Mouse (Mus musculus): ENCODE measurements around the gene Rsg1.

Gene Rsg1

DNA sequence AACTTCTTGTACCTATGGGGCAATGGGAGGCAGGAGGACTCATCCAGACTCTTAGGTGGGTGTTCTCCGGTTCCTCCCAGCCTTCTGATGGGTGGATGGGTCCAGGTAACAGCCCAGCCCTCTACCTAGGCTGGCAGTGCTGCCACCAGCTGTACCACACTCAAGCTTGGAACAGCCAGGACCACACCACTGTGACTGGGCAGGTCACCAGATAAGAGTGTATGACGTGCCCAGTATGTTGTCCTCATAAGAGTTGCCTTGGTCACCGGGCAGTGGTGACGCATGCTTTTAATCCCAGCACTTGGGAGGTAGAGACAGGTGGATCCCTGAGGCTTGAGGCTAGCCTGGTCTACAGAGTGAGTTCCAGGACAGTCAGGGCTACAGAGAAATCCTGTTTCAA is 19.4 kb downstream of the Rsg1 start:
- Histone ChIP-seq H3K27me3 (ENCODE audit: control insufficient read depth, insufficient read depth, low read length, poor library complexity, severe bottlenecking) (no peaks in the 10 kb centered on the region), H3K36me3 (ENCODE audit: control insufficient read depth, insufficient read depth, low read length, poor library complexity, severe bottlenecking) (no peaks in the 10 kb centered on the region)
- DNase-seq (ENCODE audit: low read depth, low spot score) = no peak

DNA sequence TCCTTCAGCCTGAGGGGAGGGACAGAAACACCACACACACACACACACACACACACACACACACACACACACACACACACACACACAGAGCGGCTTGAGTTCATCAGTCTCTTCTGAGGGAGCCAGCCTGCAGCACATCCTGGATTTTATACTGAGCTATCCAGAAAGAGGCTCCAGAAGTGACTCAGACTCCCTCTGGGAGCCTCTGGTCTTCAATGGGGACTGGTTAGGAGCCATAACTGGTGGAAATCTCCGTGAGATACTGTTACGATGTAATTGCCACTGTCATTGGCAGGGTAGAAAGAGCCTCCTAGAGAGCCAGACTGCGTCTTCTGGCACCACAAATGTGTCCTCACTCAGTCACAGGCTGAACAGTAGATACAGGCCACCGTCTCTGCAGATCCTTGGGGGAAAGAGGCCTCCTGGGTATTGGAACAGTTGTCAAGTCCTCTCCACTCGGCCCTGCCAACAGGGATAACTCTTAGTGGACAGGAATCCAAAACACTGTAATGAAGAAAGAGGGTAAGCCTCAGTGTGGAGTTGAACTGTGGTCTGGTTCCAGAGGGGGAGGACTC is 21.9 kb downstream of the Rsg1 start:
- Histone ChIP-seq H3K27me3 (ENCODE audit: control insufficient read depth, insufficient read depth, low read length, poor library complexity, severe bottlenecking) (peaks cover 6% of the 10 kb centered on the region; the same call in 1 of the 2 replicates), H3K36me3 (ENCODE audit: control insufficient read depth, insufficient read depth, low read length, poor library complexity, severe bottlenecking) (no peaks in the 10 kb centered on the region)
- no peak for DNase-seq (ENCODE audit: low read depth, low spot score)

DNA sequence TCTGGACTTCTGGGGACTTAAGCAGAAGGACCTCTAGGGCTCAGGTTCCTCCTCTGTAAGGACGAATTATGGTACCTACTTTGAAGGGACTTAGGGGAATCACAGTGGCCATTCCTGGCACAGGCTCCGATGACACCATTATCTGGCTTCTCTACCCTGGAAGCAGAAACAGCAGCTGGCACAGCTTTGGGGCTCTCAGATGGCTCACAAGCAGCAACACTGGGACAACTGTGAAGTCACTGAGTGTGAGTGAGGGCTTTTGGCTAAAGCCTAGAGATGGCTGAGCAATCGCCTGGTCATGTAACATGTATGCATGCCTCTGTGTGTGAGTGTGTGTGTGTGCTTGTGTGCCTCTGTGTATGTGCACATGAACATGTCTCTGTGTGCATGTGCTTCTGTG is 23.1 kb downstream of the Rsg1 start:
- DNase-seq (ENCODE audit: low read depth, low spot score) = no peak
- Histone ChIP-seq H3K36me3 (ENCODE audit: control insufficient read depth, insufficient read depth, low read length, poor library complexity, severe bottlenecking) (no peaks in the 10 kb centered on the region), H3K27me3 (ENCODE audit: control insufficient read depth, insufficient read depth, low read length, poor library complexity, severe bottlenecking) (peaks cover 6% of the 10 kb centered on the region; the same call in 1 of the 2 replicates)

DNA sequence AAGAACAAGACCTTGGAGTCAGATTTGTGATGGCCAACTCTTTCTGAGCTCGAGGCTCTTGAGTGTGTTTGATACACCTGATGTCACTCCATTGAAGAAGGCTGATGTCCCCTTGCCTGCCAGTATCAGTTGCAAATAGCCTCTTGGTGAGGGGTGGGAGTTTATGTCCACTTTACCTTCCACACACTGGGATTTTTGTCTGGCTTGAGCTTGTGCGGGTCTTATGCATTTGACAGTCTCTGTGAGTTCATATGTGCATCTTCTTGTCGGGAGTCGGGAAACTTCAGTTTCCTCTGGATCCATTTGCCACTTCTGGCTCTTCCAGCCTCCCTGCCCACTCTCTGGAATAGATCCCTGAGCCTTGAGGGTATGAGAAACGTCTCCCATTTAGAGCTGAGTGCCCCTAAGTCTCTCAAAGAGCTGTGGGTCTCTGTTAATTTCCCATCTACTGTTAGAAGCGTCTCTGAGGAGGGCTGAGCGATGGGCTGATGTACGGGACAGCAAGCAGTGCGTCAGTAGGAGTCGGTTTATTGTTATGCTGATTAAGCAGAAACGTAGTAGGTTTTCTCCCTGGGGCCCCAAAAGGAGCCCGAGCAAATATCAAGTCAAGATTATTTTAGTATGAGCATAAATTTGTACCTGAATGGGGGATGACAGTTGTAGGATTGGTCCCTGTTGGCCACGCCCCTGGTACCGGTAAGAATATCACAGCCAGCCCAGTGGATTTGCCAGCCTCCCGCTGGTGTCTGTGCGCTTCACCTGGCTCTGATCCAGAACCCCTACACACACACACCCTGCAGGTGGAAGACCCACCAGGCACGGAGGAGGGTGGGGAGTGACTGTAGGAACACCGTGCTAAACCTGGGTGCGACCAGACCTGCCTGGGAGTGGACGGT is 25.0 kb downstream of the Rsg1 start:
- DNase-seq (ENCODE audit: low read depth, low spot score) = no peak
- Histone ChIP-seq H3K36me3 (ENCODE audit: control insufficient read depth, insufficient read depth, low read length, poor library complexity, severe bottlenecking) (no peaks in the 10 kb centered on the region), H3K27me3 (ENCODE audit: control insufficient read depth, insufficient read depth, low read length, poor library complexity, severe bottlenecking) (peaks cover 6% of the 10 kb centered on the region)

DNA sequence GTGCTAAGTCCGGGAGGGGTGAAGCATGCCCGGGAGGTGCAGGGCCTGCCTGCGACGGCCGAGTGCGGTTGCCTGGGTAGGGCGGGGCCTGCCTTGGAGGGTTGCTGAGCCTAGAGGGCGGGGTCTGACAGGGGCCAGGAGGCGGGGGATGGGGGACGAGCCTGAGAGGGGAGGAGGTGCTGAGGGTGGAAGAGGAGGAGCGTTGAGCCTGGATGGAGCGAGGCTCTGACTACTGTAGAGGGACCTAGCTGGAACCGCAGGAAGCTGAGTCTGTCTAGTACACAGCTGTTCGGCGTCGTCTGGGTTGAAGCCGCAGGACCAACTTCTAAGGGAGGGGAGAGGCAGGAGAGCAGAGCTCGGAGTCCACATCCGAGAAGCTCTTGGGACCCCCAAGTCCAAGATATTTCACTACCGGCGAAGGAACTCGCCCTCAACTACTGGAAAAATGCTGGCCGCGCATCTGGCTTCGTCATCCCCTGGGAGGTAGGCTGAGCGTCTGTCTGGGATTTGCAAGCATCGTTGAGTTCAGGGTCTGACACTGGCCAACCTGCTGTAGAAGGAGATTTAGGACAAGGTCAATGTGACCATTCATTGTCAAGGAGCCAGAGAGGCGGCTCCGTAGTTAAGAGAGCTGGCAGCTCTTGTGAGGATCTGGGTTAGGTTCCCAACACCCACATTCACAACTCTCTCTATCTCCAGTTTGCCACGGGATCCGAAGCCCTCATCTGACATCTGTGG is 25.8 kb downstream of the Rsg1 start, which contains the start of gene Arhgef19:
Gene Arhgef19 (plus strand): TSS at position 112 of the 738 bp plus-strand sequence.
- peaks cover 8% of the 10 kb centered on the region for H3K27me3 ChIP-seq (ENCODE audit: control insufficient read depth, insufficient read depth, low read length, poor library complexity, severe bottlenecking)
- no peaks in the 10 kb centered on the region for H3K36me3 ChIP-seq (ENCODE audit: control insufficient read depth, insufficient read depth, low read length, poor library complexity, severe bottlenecking)
- DNase-seq (ENCODE audit: low read depth, low spot score) = peak; percentile 82

DNA sequence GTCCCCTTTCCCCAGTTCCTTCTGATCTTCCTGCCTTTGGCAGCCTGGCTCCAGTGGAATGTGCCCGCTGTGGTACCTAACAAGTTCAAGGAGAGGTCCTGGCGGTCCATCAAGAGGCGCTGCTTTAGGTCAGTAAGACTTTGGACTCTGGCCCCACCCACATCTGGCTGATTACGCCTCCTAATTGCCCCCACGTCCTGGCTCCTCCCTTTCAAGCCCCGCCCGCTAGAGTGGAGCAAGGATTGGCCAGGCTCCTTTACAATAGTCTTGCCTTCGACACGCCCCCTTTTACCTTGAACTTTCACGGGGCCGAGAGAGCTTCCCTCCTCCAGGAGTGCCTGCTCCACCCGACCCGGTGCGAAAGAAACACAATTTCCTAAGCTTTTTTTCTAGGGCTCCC is 26.9 kb downstream of the Rsg1 start:
- peak; percentile 31 for DNase-seq (ENCODE audit: low read depth, low spot score)
- no peaks in the 10 kb centered on the region for H3K36me3 ChIP-seq (ENCODE audit: control insufficient read depth, insufficient read depth, low read length, poor library complexity, severe bottlenecking)

DNA sequence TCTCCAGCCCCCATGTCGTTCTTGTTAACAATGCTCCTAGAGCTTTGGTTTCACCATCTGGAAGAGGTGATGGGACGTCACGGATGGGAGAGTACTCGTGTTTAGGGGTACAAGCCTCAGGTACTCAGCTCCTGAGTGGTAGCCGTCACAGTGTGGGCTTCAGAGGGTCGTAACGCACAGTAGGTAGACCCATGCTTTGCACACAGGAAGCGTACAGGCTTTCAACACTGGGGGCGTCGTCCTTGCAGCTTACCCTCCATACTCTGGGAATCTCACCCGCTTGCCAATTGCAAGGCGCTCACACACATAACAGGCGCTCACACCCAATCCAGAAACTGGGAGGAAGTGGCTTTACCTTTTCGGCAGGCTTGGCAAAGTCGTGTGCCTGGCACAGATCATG is 28.1 kb downstream of the Rsg1 start:
- Histone ChIP-seq H3K36me3 (ENCODE audit: control insufficient read depth, insufficient read depth, low read length, poor library complexity, severe bottlenecking) (no peaks in the 10 kb centered on the region), H3K27me3 (ENCODE audit: control insufficient read depth, insufficient read depth, low read length, poor library complexity, severe bottlenecking) (peaks cover 8% of the 10 kb centered on the region)
- DNase-seq (ENCODE audit: low read depth, low spot score) = no peak

More for the DNA sequence above, 26.9 kb downstream of the Rsg1 start:
- peaks cover 8% of the 10 kb centered on the region for H3K27me3 ChIP-seq (ENCODE audit: control insufficient read depth, insufficient read depth, low read length, poor library complexity, severe bottlenecking)

DNA sequence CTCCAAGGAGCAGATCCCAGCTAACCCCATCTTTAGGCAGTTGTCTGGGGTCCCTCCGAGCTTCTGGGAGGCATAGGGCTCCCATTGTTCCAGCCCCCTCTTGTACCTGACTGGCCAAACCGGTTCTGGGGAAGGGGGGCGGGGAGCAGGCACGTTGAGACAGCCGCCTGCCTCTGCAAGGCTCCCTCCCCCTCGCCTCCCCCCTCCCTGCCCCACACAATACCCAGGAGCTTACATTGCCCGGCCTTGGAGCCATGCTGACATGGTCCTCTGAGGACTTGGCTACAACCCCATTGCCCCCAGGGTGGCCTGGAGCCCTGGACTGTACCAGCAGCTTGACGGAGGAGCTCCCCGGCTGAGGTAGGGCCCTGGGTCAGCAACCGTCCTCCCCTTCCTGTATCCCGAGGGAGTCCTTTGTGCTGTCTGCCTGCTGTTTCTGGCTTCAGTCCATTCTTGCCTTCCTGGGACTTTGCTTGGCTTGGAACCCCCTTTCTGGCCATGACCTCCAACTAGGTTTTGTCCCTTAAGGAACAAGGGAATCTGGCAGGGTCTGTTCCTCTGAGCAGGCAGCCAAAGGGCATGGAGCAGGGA is 29.0 kb downstream of the Rsg1 start:
- Histone ChIP-seq H3K27me3 (ENCODE audit: control insufficient read depth, insufficient read depth, low read length, poor library complexity, severe bottlenecking) (peaks cover 8% of the 10 kb centered on the region), H3K36me3 (ENCODE audit: control insufficient read depth, insufficient read depth, low read length, poor library complexity, severe bottlenecking) (no peaks in the 10 kb centered on the region)
- no peak for DNase-seq (ENCODE audit: low read depth, low spot score)

DNA sequence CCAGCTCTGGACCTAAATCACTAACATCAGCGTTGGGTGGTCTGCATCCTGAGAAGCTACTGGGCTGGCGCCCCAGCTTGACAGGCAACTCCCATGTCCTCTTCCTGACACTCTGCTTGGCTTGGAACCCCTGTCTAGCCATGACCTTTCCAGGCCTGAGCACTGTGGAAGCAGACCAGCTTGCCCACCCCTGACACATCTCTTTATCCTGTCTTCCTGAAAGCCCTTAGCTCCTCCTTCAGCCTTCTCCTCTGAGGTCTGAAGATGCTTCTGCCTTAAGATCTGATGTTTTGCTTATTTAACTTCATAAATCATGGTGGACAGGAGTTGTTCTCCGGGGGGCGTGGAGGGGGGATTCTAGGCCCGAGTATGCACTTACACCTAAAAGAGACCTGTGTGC is 29.9 kb downstream of the Rsg1 start:
- H3K27me3 ChIP-seq (ENCODE audit: control insufficient read depth, insufficient read depth, low read length, poor library complexity, severe bottlenecking) = peaks cover 8% of the 10 kb centered on the region
- no peak for DNase-seq (ENCODE audit: low read depth, low spot score)
- H3K36me3 ChIP-seq (ENCODE audit: control insufficient read depth, insufficient read depth, low read length, poor library complexity, severe bottlenecking) = no peaks in the 10 kb centered on the region

DNA sequence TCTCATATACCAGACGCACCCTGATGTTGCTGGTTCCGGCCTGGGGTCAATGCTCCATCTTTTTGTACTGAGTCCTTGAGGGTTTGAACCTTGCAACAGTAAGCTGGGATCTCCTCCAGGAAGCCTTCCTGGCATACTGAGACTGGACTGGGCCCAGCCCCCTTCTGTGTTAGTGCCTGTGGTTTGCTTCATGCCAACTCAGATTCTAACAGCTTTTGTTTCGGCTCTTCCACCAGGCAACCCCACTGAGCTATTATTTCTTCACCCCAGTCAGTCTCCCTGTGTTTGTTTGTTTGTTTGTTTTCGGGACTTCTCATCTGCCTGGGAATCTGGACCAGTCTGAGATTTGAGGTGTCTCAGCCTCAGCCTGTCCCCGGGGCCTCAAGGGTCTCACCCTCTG is 30.6 kb downstream of the Rsg1 start:
- H3K36me3 ChIP-seq (ENCODE audit: control insufficient read depth, insufficient read depth, low read length, poor library complexity, severe bottlenecking) = no peaks in the 10 kb centered on the region
- no peak for DNase-seq (ENCODE audit: low read depth, low spot score)
- H3K27me3 ChIP-seq (ENCODE audit: control insufficient read depth, insufficient read depth, low read length, poor library complexity, severe bottlenecking) = peaks cover 8% of the 10 kb centered on the region

DNA sequence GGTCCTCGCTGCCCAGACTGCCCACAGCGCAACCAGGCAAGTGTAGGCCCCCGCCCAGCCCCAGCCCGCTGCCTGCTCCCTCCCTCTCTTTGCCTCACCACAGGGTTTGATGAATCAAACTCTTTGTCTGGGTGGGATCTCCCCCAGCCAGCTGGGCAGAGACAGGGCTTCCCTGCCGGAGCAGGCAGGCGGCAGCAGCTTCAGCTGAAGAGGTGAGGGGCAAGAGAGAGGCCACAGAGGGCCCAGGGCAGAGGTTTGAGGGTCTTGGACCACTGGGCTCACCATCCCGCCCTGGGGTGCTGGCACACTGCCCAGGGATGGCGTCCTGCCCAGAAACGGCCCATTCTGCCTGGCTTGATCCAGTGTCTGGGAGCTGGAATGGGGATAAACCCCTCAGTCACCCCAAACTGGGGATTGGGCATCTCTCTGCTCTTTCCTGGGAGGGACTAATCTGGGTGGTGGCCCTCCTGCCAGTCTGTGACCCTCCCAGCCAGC is 31.2 kb downstream of the Rsg1 start:
- H3K27me3 ChIP-seq (ENCODE audit: control insufficient read depth, insufficient read depth, low read length, poor library complexity, severe bottlenecking) = peaks cover 4% of the 10 kb centered on the region
- no peak for DNase-seq (ENCODE audit: low read depth, low spot score)
- H3K36me3 ChIP-seq (ENCODE audit: control insufficient read depth, insufficient read depth, low read length, poor library complexity, severe bottlenecking) = no peaks in the 10 kb centered on the region

DNA sequence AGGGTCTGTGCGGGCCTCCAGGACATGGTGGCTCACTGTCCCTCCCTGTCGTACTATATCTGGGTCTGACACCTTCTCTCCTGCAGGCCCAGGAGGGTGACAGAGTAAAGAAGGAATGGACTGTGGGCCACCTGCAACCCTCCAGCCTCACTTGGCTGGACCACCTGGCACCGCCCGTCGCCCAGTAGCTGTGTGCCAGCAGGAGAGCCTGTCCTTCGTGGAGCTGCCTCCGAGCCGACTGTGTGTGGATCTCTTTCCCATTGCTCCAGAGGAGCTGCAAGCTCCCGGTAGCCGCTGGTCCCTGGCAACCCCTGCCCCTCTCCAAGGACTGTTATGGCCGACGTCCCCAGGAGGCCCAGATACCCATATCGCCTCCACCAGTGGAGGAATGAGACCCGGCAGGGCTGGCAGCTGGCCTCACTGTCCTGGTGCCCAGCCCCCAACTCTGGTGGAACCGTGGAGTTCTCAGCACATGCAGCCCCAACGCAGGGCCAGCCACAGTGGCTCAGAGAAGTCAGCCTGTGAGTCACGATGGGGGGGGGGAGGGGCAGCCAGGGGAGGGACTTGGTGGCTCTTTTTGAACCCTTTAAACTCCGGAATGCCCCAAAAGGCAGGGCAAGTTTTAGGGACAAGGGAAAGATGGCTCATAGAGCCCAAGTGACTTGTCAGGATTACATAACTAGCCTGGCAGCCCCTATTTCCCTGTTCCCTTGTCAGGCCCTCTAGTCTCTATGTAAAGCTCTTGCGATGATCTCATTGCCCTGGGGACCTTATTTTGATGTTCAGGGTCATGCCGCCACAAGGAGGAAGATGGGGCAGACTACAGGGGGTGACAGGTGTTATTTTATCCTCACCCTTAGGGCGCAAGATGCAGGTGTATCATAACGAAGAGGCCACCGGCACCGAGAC is 32.6 kb downstream of the Rsg1 start:
- peaks cover 2% of the 10 kb centered on the region for H3K27me3 ChIP-seq (ENCODE audit: control insufficient read depth, insufficient read depth, low read length, poor library complexity, severe bottlenecking)
- peak; percentile 19 for DNase-seq (ENCODE audit: low read depth, low spot score)
- no peaks in the 10 kb centered on the region for H3K36me3 ChIP-seq (ENCODE audit: control insufficient read depth, insufficient read depth, low read length, poor library complexity, severe bottlenecking)

DNA sequence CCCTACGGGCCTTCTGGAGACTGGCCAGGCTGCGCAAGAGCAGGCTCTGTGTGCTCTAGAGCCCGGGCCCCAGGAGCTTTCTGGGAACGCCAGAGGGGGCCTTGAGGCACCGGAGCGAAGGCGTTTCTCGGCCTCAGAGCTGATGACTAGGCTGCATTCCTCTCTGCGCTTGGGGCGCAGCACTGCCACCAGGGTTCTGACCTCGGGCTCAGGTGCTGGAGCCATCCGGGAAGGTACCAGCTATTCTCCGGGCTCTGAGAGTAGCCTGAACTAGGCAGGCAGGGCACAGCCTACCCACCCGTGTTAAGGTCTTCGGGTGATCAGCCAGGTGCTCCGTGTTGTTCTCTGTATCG is 33.2 kb downstream of the Rsg1 start:
- peaks cover 2% of the 10 kb centered on the region for H3K27me3 ChIP-seq (ENCODE audit: control insufficient read depth, insufficient read depth, low read length, poor library complexity, severe bottlenecking)
- H3K36me3 ChIP-seq (ENCODE audit: control insufficient read depth, insufficient read depth, low read length, poor library complexity, severe bottlenecking) = no peaks in the 10 kb centered on the region
- DNase-seq (ENCODE audit: low read depth, low spot score) = no peak

All from splenic B cell, adult 2 months (primary cell).